In the genomic region with DNA sequence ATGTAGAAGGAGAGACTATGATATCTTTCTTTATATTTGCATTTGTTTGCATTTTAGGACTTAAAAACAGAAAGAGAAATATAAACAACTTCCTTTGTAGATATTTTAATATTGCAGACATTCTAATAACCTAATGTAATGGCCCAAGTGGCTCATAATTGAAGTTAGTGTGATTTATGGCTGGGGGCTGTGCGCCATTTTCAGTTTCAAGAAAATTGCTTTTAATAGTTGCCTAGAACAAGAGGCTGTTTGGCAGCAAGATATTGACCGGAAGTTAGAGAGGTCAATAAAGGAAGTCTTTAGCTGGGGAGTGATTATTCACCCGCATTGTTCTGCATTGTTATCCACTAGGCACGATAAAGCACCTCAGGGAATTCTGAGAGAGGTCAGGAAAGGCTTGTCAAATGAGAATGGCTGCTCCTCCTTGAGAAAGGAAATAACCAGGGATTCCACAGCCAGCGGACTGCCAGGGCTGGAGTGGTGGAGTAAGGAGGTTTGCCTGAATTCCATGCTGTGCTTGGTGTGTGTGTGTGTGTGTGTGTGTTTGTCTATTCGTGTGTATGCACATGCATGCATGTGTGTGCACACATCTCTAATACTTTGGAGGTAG, we compare ENCODE assay signal across 14 mouse cellular contexts.
A peak's percentile ranks its signal among the peaks of the same experiment; 100 is the strongest.
DNase-seq lines count a peak whose midpoint lies in the region; ATAC-seq lines count a peak whose summit lies in the region.
"Had no signal": no experiment of that assay in that cellular context is flagged by ENCODE, and none has a peak within 500 bp of the region (broad histone marks: within the 10 kb centered on the region; RNA-seq: fewer than 3 reads in every experiment).

No protein-coding gene starts in this region.

- ATAC-seq in intestine, embryonic 14.5 days (replicated peaks; ENCODE audit: low FRiP score, low TSS enrichment, low read depth): 0 out of 2 replicates have a peak, but pooled peaks have one; percentile 14
- no peak for ATAC-seq in intestine, embryonic 15.5 days
- 0 out of 2 replicates have a peak, but pooled peaks have one; percentile 38 for ATAC-seq in heart, embryonic 16.5 days (replicated peaks; ENCODE audit: extremely low read depth, insufficient read depth, low FRiP score)
- ATAC-seq: intestine, postnatal 0 days had no signal

- no peak overlapping the region for H3K27ac ChIP-seq in intestine, embryonic 14.5 days (ENCODE audit: low read depth)
- H3K27ac ChIP-seq in intestine, embryonic 15.5 days: no peak overlapping the region
- H3K27ac ChIP-seq in heart, embryonic 16.5 days (ENCODE audit: low read length): no peak overlapping the region
- H3K27ac ChIP-seq: stomach, embryonic 15.5 days had no signal

- H3K9me3 ChIP-seq in intestine, embryonic 14.5 days (ENCODE audit: control insufficient read depth, low read length): no peaks in the 10 kb centered on the region
- H3K9me3 ChIP-seq in intestine, embryonic 15.5 days: no peaks in the 10 kb centered on the region
- H3K9me3 ChIP-seq in heart, embryonic 16.5 days (replicated peaks; ENCODE audit: control insufficient read depth, low read length): no peaks in the 10 kb centered on the region
- H3K9me3 ChIP-seq: stomach, embryonic 15.5 days had no signal

- no peak overlapping the region for H3K4me2 ChIP-seq in intestine, embryonic 14.5 days (ENCODE audit: low read length)
- no peak overlapping the region for H3K4me2 ChIP-seq in intestine, embryonic 15.5 days (replicated peaks)
- no peak overlapping the region for H3K4me2 ChIP-seq in heart, embryonic 16.5 days (ENCODE audit: low read depth, low read length)
- H3K4me2 ChIP-seq: liver, embryonic 11.5 days; stomach, embryonic 15.5 days had no signal

- no peak overlapping the region for H3K4me3 ChIP-seq in intestine, embryonic 14.5 days (ENCODE audit: low read depth, low read length)
- no peak overlapping the region for H3K4me3 ChIP-seq in intestine, embryonic 15.5 days (replicated peaks)
- no peak overlapping the region for H3K4me3 ChIP-seq in heart, embryonic 16.5 days (ENCODE audit: low read length)
- H3K4me3 ChIP-seq: stomach, embryonic 15.5 days had no signal

- WGBS in intestine, embryonic 14.5 days: 64% methylated on average over 6 of the region's 6 CpGs
- 61% methylated on average over 6 of the region's 6 CpGs for WGBS in intestine, embryonic 15.5 days
- 56% methylated on average over 6 of the region's 6 CpGs for WGBS in heart, embryonic 16.5 days

- no peak for DNase-seq in intestine, embryonic 14.5 days (ENCODE audit: low spot score)
- DNase-seq in adipocyte (ENCODE audit: low spot score): peak; percentile 22
- DNase-seq in kidney, postnatal 36 days: peak; percentile 44 to 49
- no peak for DNase-seq in cerebellum, postnatal 4 days (ENCODE audit: low spot score in 2 of 2)
- no peak for DNase-seq in left cerebral cortex, adult 18-20 months (ENCODE audit: low spot score in 2 of 2)
- DNase-seq: adrenal gland, postnatal 25 days; cerebellum, adult 11 months; layer of hippocampus, postnatal 36 days had no signal

- peaks cover 65% of the 10 kb centered on the region for H3K36me3 ChIP-seq in intestine, embryonic 14.5 days (ENCODE audit: control insufficient read depth, insufficient read depth, low read length)
- H3K36me3 ChIP-seq in intestine, embryonic 15.5 days: peaks cover 15% of the 10 kb centered on the region
- peaks cover 20% of the 10 kb centered on the region for H3K36me3 ChIP-seq in heart, embryonic 16.5 days (ENCODE audit: control insufficient read depth, insufficient read depth)

- 0 out of 2 replicates have a peak, but pooled peaks cover 5% of the 10 kb centered on the region for H3K4me1 ChIP-seq in intestine, embryonic 14.5 days (replicated peaks; ENCODE audit: control insufficient read depth, insufficient read depth, low read length)
- peaks cover 8% of the 10 kb centered on the region; the same call in 1 of the 2 replicates for H3K4me1 ChIP-seq in intestine, embryonic 15.5 days (replicated peaks)
- peaks cover 11% of the 10 kb centered on the region; the same call in 1 of the 2 replicates for H3K4me1 ChIP-seq in heart, embryonic 16.5 days (ENCODE audit: control insufficient read depth, insufficient read depth, low read length)
- H3K4me1 ChIP-seq: stomach, embryonic 15.5 days had no signal

- H3K27me3 ChIP-seq in intestine, embryonic 14.5 days (replicated peaks; ENCODE audit: control insufficient read depth, insufficient read depth, low read length): no peaks in the 10 kb centered on the region
- H3K27me3 ChIP-seq in intestine, embryonic 15.5 days (replicated peaks): no peaks in the 10 kb centered on the region
- H3K27me3 ChIP-seq in heart, embryonic 16.5 days (ENCODE audit: control insufficient read depth, insufficient read depth, low read length): no peaks in the 10 kb centered on the region
- H3K27me3 ChIP-seq: CH12.LX; stomach, embryonic 15.5 days had no signal

- no peak overlapping the region for H3K9ac ChIP-seq in intestine, embryonic 14.5 days (ENCODE audit: low read length)
- no peak overlapping the region for H3K9ac ChIP-seq in intestine, embryonic 15.5 days
- no peak overlapping the region for H3K9ac ChIP-seq in heart, embryonic 16.5 days (ENCODE audit: low read length)
- H3K9ac ChIP-seq: stomach, embryonic 15.5 days had no signal

Comparison
In these comparisons a context has a peak if more than half of its experiments do, and no peak if none do; other contexts are left out.
1. DNase-seq: peak in adipocyte (single experiment) and kidney, postnatal 36 days (2 of 2); none in intestine, embryonic 14.5 days (single experiment), cerebellum, postnatal 4 days (0 of 2) and left cerebral cortex, adult 18-20 months (0 of 2).